Mouse (Mus musculus) cortical plate, adult 2 months (tissue): ENCODE data around the gene Tmem164.

Source experiments
- CTCF ChIP-seq: fragments of 200-500 bp; IDR thresholded peaks from 2 replicates; pipeline ENCODE4 v1.5.1; 2011; ENCODE audit warnings: mild to moderate bottlenecking, control low read depth, low read length; ENCODE audit not compliant: insufficient read depth; ENCODE audit errors: extremely low read depth
- POLR2A ChIP-seq: fragments of 200-500 bp; IDR thresholded peaks from 2 replicates; pipeline ENCODE4 v1.6.1; 2011; ENCODE audit warnings: mild to moderate bottlenecking, low read length, control low read depth; ENCODE audit not compliant: insufficient read depth; ENCODE audit errors: extremely low read depth

DNA sequence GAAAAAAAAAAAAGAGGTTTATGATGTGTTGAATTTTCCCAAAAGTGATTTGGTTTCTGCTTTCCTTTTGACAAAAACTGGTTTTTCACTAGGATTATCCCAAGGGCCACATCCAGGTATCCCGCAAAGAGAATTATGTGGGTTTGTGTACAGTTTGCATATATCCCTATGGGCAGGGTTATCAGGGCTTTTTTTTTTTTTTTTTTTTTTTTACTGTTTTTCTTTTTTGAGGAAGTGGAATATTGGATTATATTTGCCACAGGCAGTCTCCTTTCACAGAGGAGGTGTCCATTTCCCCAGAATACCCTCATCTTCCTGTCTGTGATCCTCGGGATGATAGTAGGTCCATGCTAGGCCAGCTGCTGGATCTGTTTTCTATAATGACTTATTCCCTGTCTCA, 148.1 kb downstream of the Tmem164 start:
- no peak for TF ChIP-seq POLR2A
- no peak for TF ChIP-seq CTCF
